Mouse (Mus musculus) spleen, postnatal 4 days (tissue): Measurements from ENCODE around the gene Platr17.
A peak's percentile ranks its signal among the peaks of the same experiment; 100 is the strongest.
"Not testable (repeated sequence)": the region's sequence is repeated elsewhere in the genome, so short reads cannot be mapped to it uniquely, and the experiment has no call there.

Experiments
- DNase-seq, 2 experiments: peaks; one replicate each; pipeline ENCODE4 v3.0.0; 2022; ENCODE audit warnings: low spot score in 2 of 2

Gene Platr17

DNA sequence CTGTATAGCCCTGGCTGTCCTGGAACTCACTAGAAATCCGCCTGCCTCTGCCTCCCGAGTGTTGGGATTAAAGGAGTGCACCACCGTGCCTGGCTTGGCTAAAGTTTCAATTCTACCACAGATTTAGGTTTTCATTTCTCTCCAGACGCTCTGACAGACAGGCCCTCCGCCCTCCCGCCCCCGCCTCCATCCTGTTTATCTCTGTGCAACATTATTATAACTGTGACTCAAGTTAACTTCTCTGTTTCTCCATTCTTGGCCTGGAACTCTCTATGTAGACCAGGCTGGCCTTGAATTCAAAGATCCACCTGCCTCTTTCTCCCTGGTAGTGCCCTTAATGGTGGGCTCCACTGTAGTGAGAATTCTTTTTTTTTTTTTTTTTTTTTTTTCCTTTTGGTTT is 2.4 kb upstream of the Platr17 start:
- no peak for DNase-seq

GRCm38 (mm10) chr17:33903911-33904651 is 854 bp upstream of the Platr17 start:
- DNase-seq, result not testable (repeated sequence)

DNA sequence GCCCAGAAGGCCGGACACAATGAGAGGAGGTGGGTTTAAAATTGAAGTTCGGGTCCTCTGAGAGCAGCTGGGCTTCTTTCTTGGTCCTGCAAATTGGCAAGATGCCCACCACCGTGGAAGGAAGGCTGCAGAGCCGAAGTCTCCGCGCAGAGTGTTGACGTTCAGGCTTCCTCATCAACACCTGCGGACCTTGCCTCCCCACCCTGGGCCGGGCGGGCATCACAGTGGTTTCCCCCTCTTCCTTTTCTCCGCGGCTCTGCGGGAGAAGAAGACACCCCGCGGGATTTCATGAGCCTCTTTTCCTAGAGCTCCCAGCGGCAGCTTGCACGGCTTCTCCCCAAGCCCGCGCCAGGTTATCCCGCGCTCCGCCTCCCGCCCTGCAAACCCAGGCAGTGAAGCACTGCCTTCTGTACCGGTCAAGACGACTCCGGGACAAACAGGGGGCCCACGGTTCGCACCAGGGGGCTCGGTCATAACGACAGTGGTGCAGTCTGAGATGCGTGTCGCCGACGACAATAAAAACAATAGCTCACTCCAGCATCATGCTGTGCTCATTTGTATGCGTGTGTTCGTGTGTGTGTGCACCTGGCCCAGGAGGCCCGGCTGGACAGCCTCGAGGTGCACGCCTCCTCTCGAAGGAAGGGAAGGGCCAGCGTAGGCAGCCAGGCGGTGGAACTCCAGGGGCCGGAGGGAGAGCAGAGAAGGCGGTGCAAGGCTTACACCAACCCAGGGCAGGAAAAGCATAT is 3.6 kb downstream of the Platr17 start:
- peak; percentile 56 to 83 for DNase-seq

DNA sequence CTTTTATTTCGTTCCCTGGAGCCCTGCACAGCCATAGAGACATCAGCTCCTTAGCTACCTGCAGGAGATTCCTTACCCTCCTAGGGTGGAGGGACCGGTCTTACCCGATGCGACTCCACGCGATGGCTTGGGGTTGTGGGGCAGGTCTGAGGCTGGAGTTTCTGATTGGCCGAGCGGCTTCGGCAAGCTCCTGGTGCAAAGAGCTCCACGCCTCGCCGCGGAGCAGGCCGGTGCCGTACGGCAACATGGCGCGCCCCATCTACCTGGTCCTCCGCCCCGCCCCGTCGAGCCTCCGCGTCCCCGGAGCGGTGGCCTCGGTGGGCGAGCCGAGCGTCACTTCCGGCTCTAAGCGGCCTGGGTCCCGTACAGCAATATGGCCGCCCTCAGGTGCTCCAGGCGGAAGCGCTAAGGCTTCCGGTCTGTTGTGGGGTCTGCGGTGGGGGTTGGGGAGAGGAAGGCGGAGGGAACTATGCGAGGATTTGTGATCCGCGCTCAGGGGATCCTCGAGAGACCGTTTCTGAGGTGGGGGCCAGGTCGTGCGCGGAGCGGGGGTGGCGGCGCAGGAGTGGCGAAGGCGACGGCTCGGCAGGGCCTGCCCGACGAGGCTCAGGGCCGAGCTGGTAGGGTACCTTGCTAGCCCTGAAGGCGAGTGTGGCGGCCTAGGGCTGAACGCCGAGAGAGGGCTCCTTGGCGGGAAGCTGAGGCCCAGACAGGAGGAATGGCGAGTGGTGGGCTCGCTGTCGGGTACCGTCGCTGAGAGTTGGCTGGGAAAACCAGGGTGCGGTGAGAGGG is 4.3 kb downstream of the Platr17 start, which contains the start of gene Daxx:
Gene Daxx, plus strand, starts transcription at position 338 of the 792 bp plus-strand sequence.
- peak; percentile 99 for DNase-seq

- DNase-seq, result no peak
Measured at GRCm38 (mm10) chr17:33909869-33910250, 4.9 kb downstream of the Platr17 start.

DNA sequence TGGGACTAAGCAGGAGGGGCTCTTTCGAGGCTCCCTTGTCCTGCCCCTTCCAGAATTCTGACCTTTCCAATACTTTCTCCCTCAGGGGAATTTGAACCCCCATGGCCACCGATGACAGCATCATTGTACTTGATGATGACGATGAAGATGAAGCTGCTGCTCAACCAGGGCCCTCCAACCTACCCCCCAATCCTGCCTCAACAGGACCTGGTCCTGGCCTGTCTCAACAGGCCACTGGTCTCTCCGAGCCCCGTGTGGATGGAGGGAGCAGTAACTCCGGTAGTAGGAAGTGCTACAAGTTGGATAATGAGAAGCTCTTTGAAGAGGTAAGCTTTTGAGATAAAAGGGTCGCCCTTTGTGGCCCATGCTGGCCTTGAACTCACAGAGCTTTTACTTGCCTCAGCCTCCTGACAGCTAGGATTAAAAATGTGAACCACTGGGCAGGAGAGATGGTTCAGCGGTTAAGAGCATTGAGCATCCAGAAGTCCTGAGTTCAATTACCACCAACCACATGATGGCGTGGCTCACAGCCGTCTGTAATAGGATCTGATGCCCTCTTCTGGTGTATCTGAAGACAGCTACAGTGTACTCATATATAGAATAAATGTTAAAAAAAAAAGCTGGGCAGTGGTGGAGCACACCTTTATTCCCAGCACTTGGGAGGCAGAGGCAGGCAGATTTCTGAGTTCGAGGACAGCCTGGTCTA is 5.6 kb downstream of the Platr17 start:
- DNase-seq, result no peak

- no peak for DNase-seq
Measured at GRCm38 (mm10) chr17:33911052-33911812, 6.3 kb downstream of the Platr17 start.

GRCm38 (mm10) chr17:33911813-33912414 is 7.0 kb downstream of the Platr17 start:
- no peak for DNase-seq

GRCm38 (mm10) chr17:33913264-33913663 is 8.3 kb downstream of the Platr17 start:
- no peak for DNase-seq

DNA sequence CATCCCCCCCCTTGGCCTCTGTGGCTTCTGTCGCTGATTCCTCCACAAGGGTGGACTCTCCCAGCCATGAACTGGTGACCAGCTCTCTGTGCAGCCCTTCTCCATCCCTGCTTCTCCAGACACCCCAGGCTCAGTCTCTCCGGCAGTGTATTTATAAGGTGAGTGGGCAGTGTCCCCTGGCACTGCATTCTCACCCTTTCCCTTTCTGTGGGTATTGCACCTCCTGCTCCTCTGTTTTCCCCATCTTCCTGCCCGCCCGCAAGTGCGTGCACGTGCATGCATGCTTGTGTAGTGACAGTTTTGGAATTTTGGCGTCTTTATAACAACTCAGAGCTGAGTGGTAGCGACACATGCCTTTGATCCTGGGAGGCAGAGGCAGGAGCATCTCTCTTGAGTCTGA is 9.0 kb downstream of the Platr17 start:
- DNase-seq, result no peak

DNA sequence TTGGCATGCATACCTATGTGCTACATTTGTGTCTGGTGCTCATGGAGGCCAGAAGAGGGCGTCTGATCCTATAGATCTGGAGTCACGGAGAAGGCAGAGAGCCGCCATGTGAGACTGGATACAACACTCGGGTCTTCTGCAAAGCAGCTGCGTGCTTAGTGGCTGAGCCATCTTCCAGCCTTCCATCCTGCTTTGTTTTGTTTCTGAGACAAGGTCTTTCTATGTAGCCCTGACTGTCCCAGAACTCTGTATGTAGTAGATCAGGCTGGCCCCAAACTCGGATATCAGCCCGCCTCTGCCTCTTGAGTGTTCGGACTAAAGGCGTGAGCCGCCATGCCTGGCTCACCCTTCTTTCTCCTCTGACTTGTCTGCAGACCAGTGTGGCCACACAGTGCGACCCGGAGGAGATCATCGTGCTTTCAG is 10.0 kb downstream of the Platr17 start:
- peak; percentile 16 to 65 for DNase-seq

- DNase-seq, result peak; percentile 92 to 95
Measured at GRCm38 (mm10) chr17:33915671-33916250, 10.8 kb downstream of the Platr17 start, which contains the start of the genes Tapbp and Zbtb22. Tapbp (plus strand) TSS chr17:33915899. Zbtb22 (plus strand) TSS chr17:33915904.

GRCm38 (mm10) chr17:33916294-33916693 is 11.4 kb downstream of the Platr17 start:
- no peak for DNase-seq

DNA sequence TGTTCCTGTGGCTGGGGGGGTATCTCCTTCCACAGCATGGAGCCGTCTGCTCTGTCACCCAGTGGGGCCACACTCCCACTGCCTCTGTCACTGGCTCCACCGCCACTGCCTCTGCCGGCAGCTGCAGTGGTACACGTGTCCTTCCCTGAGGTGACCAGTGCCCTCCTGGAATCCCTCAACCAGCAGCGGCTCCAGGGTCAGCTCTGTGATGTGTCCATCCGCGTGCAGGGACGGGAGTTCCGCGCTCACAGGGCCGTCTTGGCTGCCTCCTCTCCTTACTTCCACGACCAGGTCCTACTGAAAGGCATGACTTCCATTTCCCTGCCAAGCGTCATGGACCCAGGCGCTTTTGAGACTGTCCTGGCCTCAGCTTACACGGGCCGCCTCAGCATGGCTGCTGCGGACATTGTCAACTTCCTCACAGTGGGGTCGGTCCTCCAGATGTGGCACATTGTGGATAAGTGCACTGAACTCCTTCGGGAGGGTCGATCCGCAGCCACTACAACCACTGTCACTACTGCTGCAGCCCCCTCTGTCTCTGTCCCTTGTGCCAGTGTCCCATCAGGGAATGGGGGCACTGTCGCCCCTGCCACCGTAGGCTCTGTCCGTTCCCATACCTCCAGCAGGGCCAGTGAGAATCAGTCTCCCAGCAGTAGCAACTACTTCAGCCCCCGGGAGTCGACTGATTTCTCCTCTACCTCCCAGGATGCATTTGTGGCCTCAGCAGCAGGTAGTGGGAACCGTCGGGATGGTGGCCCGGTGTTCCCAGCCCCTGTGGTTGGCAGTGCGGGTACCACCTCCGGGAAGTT is 12.1 kb downstream of the Platr17 start:
- DNase-seq, result peak; percentile 26 to 66

GRCm38 (mm10) chr17:33917656-33918292 is 12.8 kb downstream of the Platr17 start:
- DNase-seq, result peak in 1 of 2 experiments; percentile 67

GRCm38 (mm10) chr17:33918293-33919203 is 13.6 kb downstream of the Platr17 start:
- DNase-seq, result peak; percentile 53 to 75
